Mouse (Mus musculus): ENCODE measurements around the gene BC017158. TPM values are rescaled to one million over a fixed set of nuclear protein-coding genes. Genes with fewer than 3 reads are reported as not detected.
A peak's percentile ranks its signal among the peaks of the same experiment; 100 is the strongest.

BC017158 gene
- polyA plus RNA-seq, 1 experiment from 2014 or later, result 9.9 TPM

- no peaks in the 10 kb centered on the region for H3K27me3 ChIP-seq (replicated peaks; ENCODE audit: control insufficient read depth, insufficient read depth, low read length)
- H3K4me3 ChIP-seq (ENCODE audit: low read depth, low read length), result no peak overlapping the region
- DNase-seq (ENCODE audit: low spot score) (peak; percentile 8), ATAC-seq (no peak)
- no peak overlapping the region for H3K27ac ChIP-seq (ENCODE audit: low read depth, low read length)
- no peaks in the 10 kb centered on the region for H3K4me1 ChIP-seq (ENCODE audit: control insufficient read depth, insufficient read depth, low read length)
- no peaks in the 10 kb centered on the region for H3K9me3 ChIP-seq (replicated peaks; ENCODE audit: control insufficient read depth, low read length)
- no peak overlapping the region for H3K4me2 ChIP-seq (ENCODE audit: low read length)
- no peak overlapping the region for H3K9ac ChIP-seq (ENCODE audit: low read length)
- 6% methylated on average over 7 of the region's 7 CpGs for WGBS
- H3K36me3 ChIP-seq (ENCODE audit: control insufficient read depth, insufficient read depth, low read length), result peaks cover 22% of the 10 kb centered on the region; the same call in 1 of the 2 replicates
Measured at GRCm38 (mm10) chr7:128282532-128283244, 15.3 kb downstream of the BC017158 start.

GRCm38 (mm10) chr7:128281765-128282164 is 16.2 kb downstream of the BC017158 start:
- Histone ChIP-seq H3K9me3 (replicated peaks; ENCODE audit: control insufficient read depth, low read length) (no peaks in the 10 kb centered on the region), H3K27me3 (replicated peaks; ENCODE audit: control insufficient read depth, insufficient read depth, low read length) (no peaks in the 10 kb centered on the region), H3K4me1 (ENCODE audit: control insufficient read depth, insufficient read depth, low read length) (no peaks in the 10 kb centered on the region), H3K4me2 (ENCODE audit: low read length) (no peak overlapping the region), H3K36me3 (ENCODE audit: control insufficient read depth, insufficient read depth, low read length) (peaks cover 19% of the 10 kb centered on the region; the same call in 1 of the 2 replicates), H3K4me3 (ENCODE audit: low read depth, low read length) (no peak overlapping the region), H3K9ac (ENCODE audit: low read length) (no peak overlapping the region), H3K27ac (ENCODE audit: low read depth, low read length) (no peak overlapping the region)
- WGBS, result 84% methylated on average over 11 of the region's 11 CpGs
- no peak for DNase-seq (ENCODE audit: low spot score)
- ATAC-seq, result no peak

- DNase-seq (ENCODE audit: low spot score) (no peak), ATAC-seq (no peak)
- H3K4me1 ChIP-seq (ENCODE audit: control insufficient read depth, insufficient read depth, low read length), result no peaks in the 10 kb centered on the region
- no peaks in the 10 kb centered on the region for H3K9me3 ChIP-seq (replicated peaks; ENCODE audit: control insufficient read depth, low read length)
- H3K27me3 ChIP-seq (replicated peaks; ENCODE audit: control insufficient read depth, insufficient read depth, low read length), result no peaks in the 10 kb centered on the region
- 95% methylated on average over 4 of the region's 4 CpGs for WGBS
- H3K4me3 ChIP-seq (ENCODE audit: low read depth, low read length), result no peak overlapping the region
- H3K4me2 ChIP-seq (ENCODE audit: low read length), result no peak overlapping the region
- peaks cover 34% of the 10 kb centered on the region for H3K36me3 ChIP-seq (ENCODE audit: control insufficient read depth, insufficient read depth, low read length)
- no peak overlapping the region for H3K9ac ChIP-seq (ENCODE audit: low read length)
- no peak overlapping the region for H3K27ac ChIP-seq (ENCODE audit: low read depth, low read length)
Measured at GRCm38 (mm10) chr7:128279750-128280149, 18.2 kb downstream of the BC017158 start.

GRCm38 (mm10) chr7:128276051-128276450 is 21.9 kb downstream of the BC017158 start:
- Histone ChIP-seq H3K27me3 (replicated peaks; ENCODE audit: control insufficient read depth, insufficient read depth, low read length) (no peaks in the 10 kb centered on the region), H3K9me3 (replicated peaks; ENCODE audit: control insufficient read depth, low read length) (no peaks in the 10 kb centered on the region), H3K9ac (ENCODE audit: low read length) (no peak overlapping the region), H3K4me1 (ENCODE audit: control insufficient read depth, insufficient read depth, low read length) (no peaks in the 10 kb centered on the region), H3K4me3 (ENCODE audit: low read depth, low read length) (no peak overlapping the region), H3K36me3 (ENCODE audit: control insufficient read depth, insufficient read depth, low read length) (peaks cover 54% of the 10 kb centered on the region), H3K4me2 (ENCODE audit: low read length) (no peak overlapping the region), H3K27ac (ENCODE audit: low read depth, low read length) (no peak overlapping the region)
- DNase-seq (ENCODE audit: low spot score) (no peak), ATAC-seq (no peak)
- WGBS, result 93% methylated on average over 6 of the region's 6 CpGs

GRCm38 (mm10) chr7:128271496-128271895 is 26.5 kb downstream of the BC017158 start:
- no peak overlapping the region for H3K4me3 ChIP-seq (ENCODE audit: low read depth, low read length)
- DNase-seq (ENCODE audit: low spot score) (no peak), ATAC-seq (no peak)
- no peaks in the 10 kb centered on the region for H3K27me3 ChIP-seq (replicated peaks; ENCODE audit: control insufficient read depth, insufficient read depth, low read length)
- 92% methylated on average over 9 of the region's 9 CpGs for WGBS
- H3K4me1 ChIP-seq (ENCODE audit: control insufficient read depth, insufficient read depth, low read length), result no peaks in the 10 kb centered on the region
- no peak overlapping the region for H3K4me2 ChIP-seq (ENCODE audit: low read length)
- H3K9ac ChIP-seq (ENCODE audit: low read length), result no peak overlapping the region
- no peaks in the 10 kb centered on the region for H3K9me3 ChIP-seq (replicated peaks; ENCODE audit: control insufficient read depth, low read length)
- H3K36me3 ChIP-seq (ENCODE audit: control insufficient read depth, insufficient read depth, low read length), result peaks cover 36% of the 10 kb centered on the region
- H3K27ac ChIP-seq (ENCODE audit: low read depth, low read length), result no peak overlapping the region

GRCm38 (mm10) chr7:128270431-128270850 is 27.5 kb downstream of the BC017158 start:
- Histone ChIP-seq H3K36me3 (ENCODE audit: control insufficient read depth, insufficient read depth, low read length) (peaks cover 26% of the 10 kb centered on the region), H3K4me2 (ENCODE audit: low read length) (no peak overlapping the region), H3K27me3 (replicated peaks; ENCODE audit: control insufficient read depth, insufficient read depth, low read length) (no peaks in the 10 kb centered on the region), H3K4me3 (ENCODE audit: low read depth, low read length) (no peak overlapping the region), H3K9ac (ENCODE audit: low read length) (no peak overlapping the region), H3K9me3 (replicated peaks; ENCODE audit: control insufficient read depth, low read length) (no peaks in the 10 kb centered on the region), H3K27ac (ENCODE audit: low read depth, low read length) (no peak overlapping the region), H3K4me1 (ENCODE audit: control insufficient read depth, insufficient read depth, low read length) (no peaks in the 10 kb centered on the region)
- no peak for ATAC-seq
- 64% methylated on average over 13 of the region's 13 CpGs for WGBS
- DNase-seq (ENCODE audit: low spot score), result no peak

GRCm38 (mm10) chr7:128267813-128268212 is 30.2 kb downstream of the BC017158 start:
- ATAC-seq (no peak), DNase-seq (ENCODE audit: low spot score) (no peak)
- H3K9ac ChIP-seq (ENCODE audit: low read length), result no peak overlapping the region
- H3K36me3 ChIP-seq (ENCODE audit: control insufficient read depth, insufficient read depth, low read length), result peaks cover 15% of the 10 kb centered on the region
- no peak overlapping the region for H3K4me3 ChIP-seq (ENCODE audit: low read depth, low read length)
- WGBS, result 87% methylated on average over 7 of the region's 7 CpGs
- no peaks in the 10 kb centered on the region for H3K27me3 ChIP-seq (replicated peaks; ENCODE audit: control insufficient read depth, insufficient read depth, low read length)
- H3K27ac ChIP-seq (ENCODE audit: low read depth, low read length), result no peak overlapping the region
- no peaks in the 10 kb centered on the region for H3K9me3 ChIP-seq (replicated peaks; ENCODE audit: control insufficient read depth, low read length)
- no peak overlapping the region for H3K4me2 ChIP-seq (ENCODE audit: low read length)
- no peaks in the 10 kb centered on the region for H3K4me1 ChIP-seq (ENCODE audit: control insufficient read depth, insufficient read depth, low read length)

- Histone ChIP-seq H3K27ac (ENCODE audit: low read depth, low read length) (no peak overlapping the region), H3K36me3 (ENCODE audit: control insufficient read depth, insufficient read depth, low read length) (peaks cover 15% of the 10 kb centered on the region), H3K9me3 (replicated peaks; ENCODE audit: control insufficient read depth, low read length) (no peaks in the 10 kb centered on the region), H3K4me3 (ENCODE audit: low read depth, low read length) (no peak overlapping the region), H3K27me3 (replicated peaks; ENCODE audit: control insufficient read depth, insufficient read depth, low read length) (no peaks in the 10 kb centered on the region), H3K9ac (ENCODE audit: low read length) (no peak overlapping the region), H3K4me1 (ENCODE audit: control insufficient read depth, insufficient read depth, low read length) (no peaks in the 10 kb centered on the region), H3K4me2 (ENCODE audit: low read length) (no peak overlapping the region)
- no peak for DNase-seq (ENCODE audit: low spot score)
- no peak for ATAC-seq
- 69% methylated on average over 13 of the region's 13 CpGs for WGBS
Measured at GRCm38 (mm10) chr7:128267391-128267790, 30.6 kb downstream of the BC017158 start.

GRCm38 (mm10) chr7:128266056-128266455 is 31.9 kb downstream of the BC017158 start:
- WGBS, result 76% methylated on average over 5 of the region's 5 CpGs
- H3K9ac ChIP-seq (ENCODE audit: low read length), result no peak overlapping the region
- ATAC-seq, result no peak

More at GRCm38 (mm10) chr7:128266056-128266455, 31.9 kb downstream of the BC017158 start:
- no peaks in the 10 kb centered on the region for H3K9me3 ChIP-seq (replicated peaks; ENCODE audit: control insufficient read depth, low read length)
- H3K4me2 ChIP-seq (ENCODE audit: low read length), result no peak overlapping the region
- no peaks in the 10 kb centered on the region for H3K4me1 ChIP-seq (ENCODE audit: control insufficient read depth, insufficient read depth, low read length)
- H3K27me3 ChIP-seq (replicated peaks; ENCODE audit: control insufficient read depth, insufficient read depth, low read length), result no peaks in the 10 kb centered on the region
- H3K4me3 ChIP-seq (ENCODE audit: low read depth, low read length), result no peak overlapping the region
- DNase-seq (ENCODE audit: low spot score), result no peak
- 0 out of 2 replicates have a peak, but pooled peaks cover 2% of the 10 kb centered on the region for H3K36me3 ChIP-seq (ENCODE audit: control insufficient read depth, insufficient read depth, low read length)
- H3K27ac ChIP-seq (ENCODE audit: low read depth, low read length), result no peak overlapping the region
